Mouse (Mus musculus) embryonic fibroblast, embryonic 13.5 days (primary cell): ENCODE data around the gene 4931428F04Rik.

Experiments
- CTCF ChIP-seq: IDR thresholded peaks from 2 replicates; pipeline ENCODE4 v1.5.1; 2011; ENCODE audit warnings: mild to moderate bottlenecking, control low read depth, low read length, moderate library complexity, borderline replicate concordance; ENCODE audit not compliant: insufficient read depth
- POLR2A ChIP-seq: IDR thresholded peaks from 2 replicates; pipeline ENCODE4 v1.6.1; 2011; ENCODE audit warnings: low read depth, mild to moderate bottlenecking, control low read depth, low read length, moderate library complexity

- TF ChIP-seq POLR2A (no peak), CTCF (no peak)
Observed at GRCm38 (mm10) chr8:105310118-105310517, 20.5 kb upstream of the 4931428F04Rik start.
